Mouse (Mus musculus): ENCODE measurements around the gene Nrtn.

The Nrtn gene

DNA sequence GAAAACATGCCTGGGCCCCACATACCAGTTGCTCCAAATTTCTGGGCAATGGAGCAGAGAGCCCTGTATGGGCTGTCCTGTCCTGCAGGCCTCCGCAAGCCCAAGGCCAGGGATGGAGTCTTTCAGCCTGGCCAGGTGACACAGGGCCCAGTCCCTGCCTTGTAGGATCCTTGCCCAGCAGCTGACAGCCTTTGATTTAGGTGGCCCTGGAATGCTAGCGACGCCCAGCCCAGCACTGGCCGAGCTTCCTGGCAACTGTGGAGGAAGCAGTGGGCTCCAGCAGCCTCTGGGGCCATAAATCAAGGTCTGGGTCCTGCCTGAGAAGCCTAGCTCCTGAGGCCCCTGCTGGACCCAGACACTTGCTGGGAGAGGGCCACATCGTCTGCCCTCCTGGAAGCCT lies 34.9 kb downstream of the Nrtn start:
- no peak for DNase-seq (ENCODE audit: low spot score in 2 of 2)

DNA sequence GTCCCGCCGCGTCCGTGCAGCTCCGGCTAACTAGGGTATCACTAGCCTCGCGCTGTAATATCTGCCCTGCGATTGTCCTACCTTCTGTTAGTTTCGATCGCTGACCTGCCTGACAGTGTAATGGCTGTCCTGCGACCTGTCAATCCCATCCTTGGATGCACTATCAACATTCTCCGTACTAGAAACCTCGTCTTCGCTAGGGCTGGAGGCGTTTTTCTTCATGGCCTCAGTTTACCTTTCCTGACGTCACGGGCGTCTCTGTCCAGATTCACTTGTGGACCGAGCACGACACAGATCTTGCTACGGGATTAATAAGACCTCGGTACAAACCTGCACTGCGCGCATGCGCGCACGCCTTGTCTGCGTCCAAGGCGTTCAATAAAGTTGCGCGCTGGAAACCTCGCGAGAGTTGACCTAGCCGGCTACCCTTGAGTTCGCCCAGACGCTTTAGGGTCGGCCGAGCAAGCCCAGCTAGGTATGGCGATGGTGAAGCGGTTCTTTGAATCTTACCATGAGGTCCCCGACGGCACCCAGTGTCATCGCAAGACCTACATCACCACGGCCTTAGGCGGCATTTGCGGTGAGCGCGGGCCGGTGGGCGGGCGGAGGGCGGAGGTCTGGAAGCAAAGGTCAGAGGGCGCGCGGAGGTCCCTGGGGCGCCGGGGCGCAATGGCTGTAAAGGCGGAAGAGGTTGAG lies 39.8 kb downstream of the Nrtn start, which contains the start of the genes Ndufa11 and Vmac:
TSS of gene Ndufa11 (plus strand) at position 405 of the 696 bp plus-strand sequence.
TSS of gene Vmac (minus strand) at position 660 of the 696 bp plus-strand sequence.
- DNase-seq (ENCODE audit: low spot score in 2 of 2): peak; percentile 88 to 97

DNA sequence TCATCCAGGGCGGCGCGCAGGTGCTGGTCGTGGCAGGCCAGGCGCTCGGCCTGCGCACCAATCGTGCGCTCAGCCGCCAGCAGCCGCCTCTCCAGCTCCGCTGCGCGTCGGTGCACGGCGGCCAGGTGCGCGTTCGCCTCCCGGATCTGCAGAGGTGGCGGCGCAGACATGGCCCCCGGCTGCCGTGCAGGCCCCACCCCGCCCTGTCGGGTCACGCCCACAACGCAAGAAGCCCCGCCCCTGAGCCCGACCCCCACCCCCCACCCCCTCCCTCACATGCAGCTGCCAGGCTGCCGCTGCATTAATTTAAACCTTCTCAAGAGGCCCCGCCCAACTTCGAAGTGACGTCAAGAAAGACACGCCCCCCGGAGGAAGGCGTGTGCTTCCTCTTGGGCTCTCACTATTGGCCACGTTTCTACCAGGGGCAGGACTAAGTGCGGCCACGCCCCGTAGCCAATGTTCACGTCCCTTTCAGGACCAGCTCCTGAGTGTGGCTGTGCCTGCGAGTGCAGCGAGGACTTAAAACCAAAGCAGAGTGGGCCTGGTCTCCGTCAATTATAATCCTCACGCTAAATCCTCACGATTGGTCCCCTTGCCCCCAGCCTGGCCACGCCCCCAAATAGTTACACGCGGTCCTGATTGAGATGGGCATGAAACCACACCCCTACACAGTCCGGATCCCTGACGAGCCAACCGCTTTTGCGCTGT lies 40.5 kb downstream of the Nrtn start:
- peak; percentile 95 to 96 for DNase-seq (ENCODE audit: low spot score in 2 of 2)

DNA sequence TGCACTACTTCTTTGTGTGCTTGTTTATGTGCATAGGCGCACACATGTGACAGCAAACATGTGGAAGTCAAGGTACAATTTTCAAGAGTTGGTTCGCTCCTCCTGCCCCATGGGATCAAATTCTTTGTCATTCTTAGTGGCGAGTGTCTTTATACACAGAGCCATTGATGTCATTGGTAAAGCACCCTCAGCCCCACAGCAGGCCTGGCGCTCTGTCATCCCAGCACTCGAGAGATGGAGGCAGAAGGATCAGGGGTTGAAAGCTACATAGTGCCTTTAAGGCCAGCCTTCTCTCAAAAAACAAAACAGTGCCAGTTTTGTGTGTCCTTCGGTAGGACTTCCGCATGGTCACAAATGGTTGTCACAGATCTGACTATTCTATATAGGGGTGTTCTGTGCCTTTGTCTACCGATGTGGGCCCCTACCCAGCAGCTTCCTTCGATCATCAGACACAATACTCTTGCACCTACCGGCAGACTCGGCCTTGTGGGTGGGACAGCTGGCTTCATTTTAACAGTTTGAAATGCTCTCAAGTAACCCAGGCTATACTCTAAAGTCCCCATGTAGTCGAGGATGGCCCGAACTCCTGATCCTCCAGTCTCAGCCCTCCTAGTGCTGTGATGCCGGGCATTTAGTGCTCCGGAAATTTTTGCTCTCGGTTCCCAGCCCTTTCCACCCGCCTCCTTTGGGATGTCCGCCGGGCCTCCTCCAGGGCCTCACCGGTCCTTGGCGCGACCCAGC lies 41.2 kb downstream of the Nrtn start:
- no peak for DNase-seq (ENCODE audit: low spot score in 2 of 2)

DNA sequence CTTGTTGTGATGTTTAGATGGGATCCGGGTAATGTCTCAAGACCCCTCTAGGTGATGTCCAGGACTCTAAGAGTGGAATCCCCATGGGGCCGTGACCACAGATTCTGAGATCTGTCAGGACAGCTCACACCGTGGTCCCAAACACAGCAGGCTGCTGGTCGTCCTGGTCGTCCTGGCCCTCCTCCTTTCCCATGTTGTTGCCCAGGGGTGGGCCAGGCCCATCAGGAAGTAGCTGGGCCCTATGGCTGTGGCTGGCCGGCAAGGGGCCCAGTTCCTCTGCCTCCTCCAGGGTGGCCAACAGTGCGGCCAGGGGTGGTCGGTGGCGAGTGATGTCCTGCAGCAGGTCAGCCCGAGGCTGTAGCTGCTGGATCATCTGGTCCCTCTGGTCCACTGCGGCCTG lies 42.0 kb downstream of the Nrtn start:
- DNase-seq (ENCODE audit: low spot score in 2 of 2): no peak

DNA sequence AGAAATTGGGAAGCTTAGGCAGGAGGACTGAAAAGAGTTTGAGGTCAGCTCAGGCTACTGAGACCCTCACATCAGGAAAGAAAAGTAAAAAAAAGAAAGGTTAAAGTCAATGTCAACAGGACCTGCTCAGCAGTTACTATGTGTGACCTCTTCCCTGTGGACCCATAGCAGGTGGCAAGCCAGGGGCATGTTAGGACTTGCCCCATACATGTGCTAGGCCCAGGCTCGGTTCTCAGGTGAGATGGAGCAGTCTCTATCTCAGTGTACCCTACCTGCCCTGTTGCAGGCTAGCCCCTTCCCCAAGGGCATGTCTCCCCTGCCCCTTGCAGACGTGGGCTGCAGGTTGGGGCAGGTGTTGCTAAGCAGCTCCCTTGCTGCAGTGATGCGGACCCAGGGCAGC lies 47.6 kb downstream of the Nrtn start:
- no peak for DNase-seq (ENCODE audit: low spot score in 2 of 2)

DNA sequence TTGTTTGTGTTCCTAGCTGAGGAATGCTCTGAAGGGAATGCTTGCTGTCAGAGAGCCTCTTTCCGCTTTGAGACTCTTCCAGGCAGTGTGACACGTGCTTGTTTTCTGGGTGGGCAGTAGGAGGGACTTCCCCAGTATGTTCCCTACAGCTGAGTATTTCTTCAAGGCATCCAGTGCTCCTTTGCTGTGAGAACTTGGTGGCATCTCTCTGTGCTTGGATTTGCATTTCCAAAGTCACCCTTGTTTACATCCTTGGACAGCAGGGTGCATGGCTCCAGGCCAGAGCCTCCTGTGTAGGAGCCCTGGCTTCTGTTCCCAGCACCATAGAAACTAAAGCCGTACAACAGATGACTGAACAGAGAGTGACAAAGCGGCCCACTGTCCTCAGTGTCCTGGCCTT lies 48.6 kb downstream of the Nrtn start:
- DNase-seq (ENCODE audit: low spot score in 2 of 2): no peak

DNA sequence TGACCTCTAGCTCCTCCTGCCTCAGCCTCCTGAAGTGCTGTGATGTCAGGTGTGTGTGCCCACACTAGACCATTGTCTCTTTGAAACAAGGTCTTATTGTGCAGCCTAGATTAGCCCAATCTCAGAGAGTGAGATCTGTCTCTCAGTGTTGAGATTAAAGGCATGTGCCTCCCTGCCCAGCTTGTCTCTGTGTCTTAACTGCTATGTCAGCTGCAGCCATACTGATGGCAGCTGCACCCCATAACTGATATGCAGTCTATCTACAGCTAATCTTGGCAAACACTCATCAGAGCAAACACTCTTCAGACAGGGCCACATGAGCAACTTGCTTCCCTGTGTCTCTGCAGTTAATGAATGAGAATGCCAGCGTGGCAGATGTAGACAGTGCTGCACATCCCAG lies 50.8 kb downstream of the Nrtn start:
- DNase-seq (ENCODE audit: low spot score in 2 of 2): no peak

DNA sequence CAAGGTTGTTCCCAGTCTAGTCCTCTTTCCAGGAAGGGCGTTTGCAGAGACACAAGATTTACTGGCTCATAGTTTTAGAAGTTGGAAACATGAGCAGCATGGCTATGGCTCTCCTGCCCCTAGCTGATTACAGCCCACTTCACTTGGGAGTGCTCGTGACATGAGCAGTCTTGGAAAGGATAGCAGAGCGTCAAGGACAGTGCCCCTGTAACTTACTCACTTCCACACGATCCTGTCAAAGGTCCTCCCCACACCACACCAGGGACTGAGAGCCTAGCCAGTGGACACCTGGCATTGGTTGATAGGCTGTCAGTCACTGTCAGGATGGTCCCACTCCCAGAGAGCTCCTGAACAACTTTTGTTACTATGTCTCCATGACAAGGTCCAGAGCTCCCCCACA lies 54.3 kb downstream of the Nrtn start:
- no peak for DNase-seq (ENCODE audit: low spot score in 2 of 2)

Measured in urinary bladder, postnatal 4 days (tissue).